Mouse (Mus musculus): ENCODE results near the gene Pakap.

DNA sequence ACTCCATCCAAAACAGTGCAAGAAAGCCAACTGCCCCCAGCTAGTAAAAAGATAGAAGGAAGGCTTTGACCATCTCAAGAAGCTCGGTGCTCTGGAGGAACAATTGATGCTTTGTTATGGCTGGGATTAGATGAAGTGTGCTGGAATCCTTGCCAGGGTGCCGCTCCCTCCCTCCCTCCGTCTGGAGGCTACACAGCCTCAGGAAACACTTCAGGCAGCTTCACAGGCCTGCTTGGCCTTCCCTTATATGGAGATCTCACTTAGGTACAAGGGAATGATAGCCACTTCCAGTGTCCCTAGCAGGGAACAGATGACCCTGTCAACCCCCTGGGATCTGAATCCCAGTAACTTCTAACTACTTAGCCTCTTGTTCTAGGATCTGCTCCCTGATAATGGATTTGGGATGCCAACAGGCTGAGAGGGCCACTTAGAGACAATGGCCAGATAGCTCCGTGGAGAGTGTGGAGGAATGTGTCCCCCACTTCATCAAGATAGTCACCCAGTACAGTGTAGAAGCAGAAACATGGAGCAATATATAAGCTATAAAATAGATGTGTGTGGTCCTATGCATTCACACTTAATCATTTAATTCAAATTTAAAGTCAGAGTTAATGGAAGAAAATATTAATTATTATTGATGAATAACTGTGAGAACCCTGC, 29.8 kb upstream of the Pakap start:
- TF ChIP-seq GATA1 (IDR thresholded peaks at IDR 0.05; ENCODE audit: borderline replicate concordance, low read length) (no peak), FLI1 (IDR thresholded peaks at IDR 0.05; ENCODE audit: low read length) (no peak)

All from megakaryocyte, embryonic 14.5 days (primary cell).